Mouse (Mus musculus): ENCODE data around the gene Nsfl1c.

The Nsfl1c gene

GRCm38 (mm10) chr2:151543063-151543895 is 49.3 kb downstream of the Nsfl1c start:
- DNase-seq = peak; percentile 52

- DNase-seq = peak; percentile 66
Observed at GRCm38 (mm10) chr2:151544673-151545072, 50.7 kb downstream of the Nsfl1c start.

GRCm38 (mm10) chr2:151546571-151546970 is 52.6 kb downstream of the Nsfl1c start:
- no peak for DNase-seq

- no peak for DNase-seq
Observed at GRCm38 (mm10) chr2:151549615-151550121, 55.7 kb downstream of the Nsfl1c start.
